Mouse (Mus musculus) B cell, adult 62 days (primary cell): Measurements from ENCODE around the gene Olfr287. TPM values are rescaled to one million over a fixed set of nuclear protein-coding genes. Genes with fewer than 3 reads are reported as not detected.

Source experiments
- total RNA-seq: library from RNA; stranded (reverse); gene quantifications from 4 replicates; pipeline ENCODE4 v1.2.4, GENCODE M21; 2023

The Olfr287 gene
- total RNA-seq: not detected in 4 replicates

DNA sequence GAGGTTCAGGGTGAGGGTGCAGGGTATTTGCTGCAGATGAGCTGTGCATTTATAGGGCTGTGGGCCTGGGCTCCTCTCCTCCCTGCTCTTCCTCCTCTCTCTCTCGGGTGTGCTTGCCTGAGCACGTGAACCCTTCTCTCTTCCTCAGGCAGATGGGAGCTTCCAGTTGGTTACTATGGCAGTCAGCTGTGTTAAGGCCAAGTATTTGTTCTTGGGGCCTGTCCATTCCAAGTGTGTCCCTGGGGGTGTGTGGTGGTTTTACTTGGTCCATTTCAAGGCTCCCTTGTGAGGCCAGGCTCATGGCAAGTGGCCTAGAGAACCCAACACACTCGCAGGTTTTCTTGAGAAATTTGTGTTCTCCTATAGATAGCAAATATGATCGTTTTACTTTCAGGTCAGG lies at the start of gene Olfr287, which contains the start of gene Gm44579:
Gene Olfr287, minus strand, starts transcription at position 180 of the 400 bp plus-strand sequence.
Gene Gm44579, minus strand, starts transcription at position 101 of the 400 bp plus-strand sequence.

DNA sequence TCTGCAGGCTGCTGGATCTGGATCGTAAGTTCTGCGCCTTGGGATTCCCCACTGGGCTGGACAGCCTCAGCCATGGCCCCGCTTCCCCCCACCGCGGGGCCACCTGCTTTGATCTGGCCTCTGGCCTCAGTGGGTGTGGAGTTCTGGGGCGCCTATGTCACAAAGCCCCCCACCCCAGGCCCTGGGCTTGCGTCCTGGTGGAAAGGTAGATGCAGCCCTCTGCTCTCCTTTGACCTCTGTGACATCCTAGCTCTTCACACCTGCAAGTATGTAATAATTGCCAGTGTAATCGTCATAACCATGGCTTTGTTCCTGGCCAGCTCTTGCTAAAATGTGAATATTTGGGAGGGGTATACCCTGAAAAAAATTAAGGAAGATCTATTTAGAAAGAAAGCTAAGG lies 36.3 kb upstream of the Olfr287 start, which contains the start of gene H1fnt:
Gene H1fnt, minus strand, starts transcription at position 101 of the 400 bp plus-strand sequence.

DNA sequence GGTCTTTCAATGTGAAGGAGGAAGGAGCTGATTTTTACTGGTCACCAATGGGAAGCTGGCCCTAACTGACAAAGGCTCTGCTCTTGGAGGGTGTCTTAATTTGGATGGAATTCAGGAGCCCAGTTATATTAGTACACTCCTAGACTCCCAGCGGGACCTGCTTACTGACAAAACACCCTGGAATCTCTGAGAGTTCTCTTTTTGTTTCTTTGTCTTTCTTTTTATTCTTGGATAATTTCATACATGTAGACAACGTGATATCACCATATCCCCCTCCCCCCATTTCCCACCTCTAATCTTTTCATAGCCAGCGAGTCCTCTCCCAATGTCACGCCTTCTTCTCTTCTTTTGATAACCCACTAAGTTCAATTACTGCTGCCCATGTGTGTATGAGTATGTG lies 13.5 kb upstream of the Olfr287 start, which contains the start of gene Olfr286:
Gene Olfr286, minus strand, starts transcription at position 101 of the 400 bp plus-strand sequence.

DNA sequence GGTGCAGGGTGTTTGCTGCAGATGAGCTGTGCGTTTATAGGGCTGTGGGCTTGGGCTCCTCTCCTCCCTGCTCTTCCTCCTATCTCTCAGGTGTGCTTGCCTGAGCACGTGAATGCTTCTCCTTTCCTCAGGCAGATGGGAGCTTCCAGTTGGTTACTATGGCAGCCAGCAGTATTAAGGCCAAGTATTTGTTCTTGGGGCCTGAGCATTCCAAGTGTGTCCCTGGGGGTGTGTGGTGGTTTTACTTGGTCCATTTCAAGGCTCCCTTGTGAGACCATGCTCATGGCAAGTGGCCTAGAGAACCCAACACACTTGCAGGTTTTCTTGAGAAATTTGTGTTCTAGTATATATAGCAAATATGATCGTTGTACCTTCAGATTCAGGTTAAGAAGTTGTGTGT lies 25.4 kb downstream of the Olfr287 start, which contains the start of gene Olfr288:
Gene Olfr288, minus strand, starts transcription at position 101 of the 400 bp plus-strand sequence.

DNA sequence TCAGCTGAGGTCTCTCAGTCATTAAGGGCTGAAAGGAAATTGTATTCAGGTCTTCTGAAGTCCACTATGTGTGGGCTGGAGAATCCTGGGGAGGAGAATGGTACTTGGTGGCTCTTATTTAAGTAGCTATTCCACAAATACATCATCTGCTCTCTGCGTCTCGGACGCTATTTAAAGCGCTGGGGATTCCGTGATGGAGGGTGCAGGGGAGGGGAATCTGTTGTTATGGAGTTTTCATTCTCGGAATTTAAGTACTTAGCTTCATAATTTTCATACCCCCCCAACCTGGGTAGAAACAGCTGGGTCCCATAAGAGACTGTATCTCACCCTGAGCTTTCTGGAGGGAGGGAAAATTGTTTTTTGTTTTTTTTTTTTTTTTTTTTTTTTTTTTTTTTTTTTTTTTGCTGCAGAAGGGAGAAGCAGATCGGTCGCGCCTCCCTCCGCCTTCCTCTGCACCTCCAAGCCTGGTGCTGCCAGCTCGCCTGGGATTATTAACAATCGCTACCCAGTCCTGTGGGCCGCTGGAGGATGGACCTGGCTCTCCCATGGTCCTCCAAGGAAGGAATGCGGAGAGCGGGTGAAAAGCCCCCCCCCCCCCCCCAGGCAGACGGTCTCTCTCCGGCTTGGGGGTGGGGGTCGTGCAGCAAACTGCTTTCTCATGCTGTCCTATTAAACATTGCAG lies 53.8 kb downstream of the Olfr287 start, which contains the start of gene Ccdc184:
Gene Ccdc184, plus strand, starts transcription at position 196 of the 682 bp plus-strand sequence.

DNA sequence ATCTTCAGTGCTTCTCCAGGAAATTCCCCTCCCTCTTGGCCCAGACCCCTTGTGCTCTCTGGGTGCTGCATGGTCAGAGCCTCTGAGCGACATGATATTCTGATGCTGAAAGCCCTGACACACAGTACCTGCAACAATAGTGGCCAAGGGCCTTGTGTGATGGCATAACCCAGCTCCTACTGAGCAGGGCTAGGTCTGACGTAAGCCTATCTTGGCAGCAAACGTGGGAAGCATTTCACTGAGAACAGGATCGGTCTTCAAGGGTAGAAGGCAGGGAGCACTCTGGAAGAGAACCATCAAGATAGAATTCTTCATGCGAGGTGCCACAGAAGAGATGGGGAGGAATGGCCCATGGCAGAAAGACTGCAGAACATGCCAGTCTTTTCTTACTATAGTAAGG lies 55.3 kb downstream of the Olfr287 start, which contains the start of gene Asb8:
Gene Asb8, minus strand, starts transcription at position 101 of the 400 bp plus-strand sequence.

Other genes starting within 250 kb of the Olfr287 start
- 0.36 to 1.5 TPM (median 0.38 TPM) in 3 of 4 replicates, not detected in the other for gene Col2a1, start 216.4 kb downstream of the Olfr287 start, total RNA-seq
- 4.9 to 7.8 TPM (median 6.2 TPM) in 4 replicates for gene Pfkm, start 128.5 kb downstream of the Olfr287 start, total RNA-seq
- 62.1 to 63.5 TPM (median 63.3 TPM) in 4 replicates for gene Senp1, start 127.3 kb downstream of the Olfr287 start, total RNA-seq
- gene Asb8, start 55.4 kb downstream of the Olfr287 start, total RNA-seq: 14.8 to 17.0 TPM (median 16.3 TPM) in 4 replicates
- gene Ccdc184, start 53.9 kb downstream of the Olfr287 start, total RNA-seq: 0.26 TPM in 1 of 4 replicates, not detected in the others
- not detected in 4 replicates for gene Olfr288, start 25.5 kb downstream of the Olfr287 start, total RNA-seq
- gene Gm44579, start 79 bp downstream of the Olfr287 start, total RNA-seq: not detected in 4 replicates
- gene Olfr286, start 13.4 kb upstream of the Olfr287 start, total RNA-seq: not detected in 4 replicates
- gene H1fnt, start 36.2 kb upstream of the Olfr287 start, total RNA-seq: not detected in 4 replicates
- not detected in 4 replicates for gene Zfp641, start 75.1 kb upstream of the Olfr287 start, total RNA-seq
- not detected in 4 replicates for gene Olfr285, start 96.3 kb upstream of the Olfr287 start, total RNA-seq
- gene Olfr284, start 119.9 kb upstream of the Olfr287 start, total RNA-seq: not detected in 4 replicates
- not detected in 4 replicates for gene Olfr283, start 159.9 kb upstream of the Olfr287 start, total RNA-seq
- gene Olfr282, start 210.2 kb upstream of the Olfr287 start, total RNA-seq: not detected in 4 replicates
- gene Olfr281, start 231.5 kb upstream of the Olfr287 start, total RNA-seq: not detected in 4 replicates
- not detected in 4 replicates for gene OR5BS1P, start 248.8 kb upstream of the Olfr287 start, total RNA-seq